Mouse (Mus musculus) gonadal fat pad, adult 2 months (tissue): Measurements from ENCODE around the gene AI413582. TPM values are rescaled to one million over a fixed set of nuclear protein-coding genes. Genes with fewer than 3 reads are reported as not detected.

ENCODE experiments used
- DNase-seq: peaks from one replicate; pipeline ENCODE4 v3.0.0-alpha.2; 2012; ENCODE audit warnings: low read depth
- polyA plus RNA-seq: library from polyadenylated mRNA; depleted of rRNA; stranded (reverse); fragments of >200 nt; gene quantifications from 2 replicates; pipeline ENCODE4 v1.2.3, GENCODE M21; 2012

The AI413582 gene
- polyA plus RNA-seq, 1 experiment = 44.6 TPM

GRCm38 (mm10) chr17:27555512-27556172, 9.9 kb downstream of the AI413582 start:
- DNase-seq = no peak

- DNase-seq = no peak
Observed at GRCm38 (mm10) chr17:27555075-27555511, 10.5 kb downstream of the AI413582 start.

- no peak for DNase-seq
Observed at GRCm38 (mm10) chr17:27554062-27554960, 11.2 kb downstream of the AI413582 start.

- DNase-seq = no peak
Observed at GRCm38 (mm10) chr17:27552215-27553201, 13.0 kb downstream of the AI413582 start.

- DNase-seq = no peak
Observed at GRCm38 (mm10) chr17:27551393-27551940, 14.1 kb downstream of the AI413582 start.

- DNase-seq = no peak
Observed at GRCm38 (mm10) chr17:27549234-27549633, 16.3 kb downstream of the AI413582 start.

- DNase-seq = no peak
Observed at GRCm38 (mm10) chr17:27547253-27547868, 18.2 kb downstream of the AI413582 start.

GRCm38 (mm10) chr17:27546574-27547085, 18.9 kb downstream of the AI413582 start:
- DNase-seq = no peak

GRCm38 (mm10) chr17:27545991-27546390, 19.6 kb downstream of the AI413582 start:
- no peak for DNase-seq

GRCm38 (mm10) chr17:27544551-27544950, 21.0 kb downstream of the AI413582 start:
- no peak for DNase-seq

- no peak for DNase-seq
Observed at GRCm38 (mm10) chr17:27541984-27542383, 23.6 kb downstream of the AI413582 start.

GRCm38 (mm10) chr17:27541261-27541660, 24.3 kb downstream of the AI413582 start:
- DNase-seq = no peak

- no peak for DNase-seq
Observed at GRCm38 (mm10) chr17:27534718-27535117, 30.8 kb downstream of the AI413582 start.

- DNase-seq = no peak
Observed at GRCm38 (mm10) chr17:27533354-27533753, 32.2 kb downstream of the AI413582 start.

GRCm38 (mm10) chr17:27532095-27532494, 33.5 kb downstream of the AI413582 start:
- no peak for DNase-seq

- no peak for DNase-seq
Observed at GRCm38 (mm10) chr17:27528767-27529166, 36.8 kb downstream of the AI413582 start.

GRCm38 (mm10) chr17:27528030-27528429, 37.5 kb downstream of the AI413582 start:
- DNase-seq = no peak

GRCm38 (mm10) chr17:27527188-27527587, 38.4 kb downstream of the AI413582 start:
- no peak for DNase-seq

- DNase-seq = no peak
Observed at GRCm38 (mm10) chr17:27523121-27523520, 42.4 kb downstream of the AI413582 start.

GRCm38 (mm10) chr17:27521303-27521702, 44.3 kb downstream of the AI413582 start, which contains the start of gene Grm4:
Gene Grm4 (minus strand): TSS chr17:27521403.
- no peak for DNase-seq

GRCm38 (mm10) chr17:27520557-27520956, 45.0 kb downstream of the AI413582 start:
- DNase-seq = no peak
